Mouse (Mus musculus): ENCODE data around the gene Gm11541. TPM values are rescaled to one million over a fixed set of nuclear protein-coding genes. Genes with fewer than 3 reads are reported as not detected.
"Not testable (repeated sequence)": the region's sequence is repeated elsewhere in the genome, so short reads cannot be mapped to it uniquely, and the experiment has no call there.

Gm11541 gene
- polyA plus RNA-seq, 1 experiment from 2014 or later: not detected

GRCm38 (mm10) chr11:94717239-94717638 is 12.9 kb upstream of the Gm11541 start:
- peaks cover 23% of the 10 kb centered on the region for H3K4me1 ChIP-seq (replicated peaks)
- H3K27ac ChIP-seq: peak overlapping the region; percentile 35; the same call in 1 of the 2 replicates
- no peaks in the 10 kb centered on the region for H3K36me3 ChIP-seq
- H3K4me2 ChIP-seq (replicated peaks): no peak overlapping the region
- 27% methylated on average over 11 of the region's 11 CpGs for WGBS
- no peaks in the 10 kb centered on the region for H3K9me3 ChIP-seq
- no peak for ATAC-seq
- H3K9ac ChIP-seq (replicated peaks): no peak overlapping the region
- no peak overlapping the region for H3K4me3 ChIP-seq (replicated peaks)
- H3K27me3 ChIP-seq: no peaks in the 10 kb centered on the region

- H3K4me3 ChIP-seq (replicated peaks): no peak overlapping the region
- no peaks in the 10 kb centered on the region for H3K27me3 ChIP-seq
- no peak overlapping the region for H3K4me2 ChIP-seq (replicated peaks)
- peaks cover 23% of the 10 kb centered on the region for H3K4me1 ChIP-seq (replicated peaks)
- no peak overlapping the region for H3K27ac ChIP-seq
- ATAC-seq: peak; percentile 34; the same call in 1 of the 2 replicates
- no peaks in the 10 kb centered on the region for H3K36me3 ChIP-seq
- H3K9ac ChIP-seq (replicated peaks): no peak overlapping the region
- WGBS: 15% methylated on average over 9 of the region's 9 CpGs
- H3K9me3 ChIP-seq: no peaks in the 10 kb centered on the region
Measured at GRCm38 (mm10) chr11:94716754-94717153, 12.5 kb upstream of the Gm11541 start.

DNA sequence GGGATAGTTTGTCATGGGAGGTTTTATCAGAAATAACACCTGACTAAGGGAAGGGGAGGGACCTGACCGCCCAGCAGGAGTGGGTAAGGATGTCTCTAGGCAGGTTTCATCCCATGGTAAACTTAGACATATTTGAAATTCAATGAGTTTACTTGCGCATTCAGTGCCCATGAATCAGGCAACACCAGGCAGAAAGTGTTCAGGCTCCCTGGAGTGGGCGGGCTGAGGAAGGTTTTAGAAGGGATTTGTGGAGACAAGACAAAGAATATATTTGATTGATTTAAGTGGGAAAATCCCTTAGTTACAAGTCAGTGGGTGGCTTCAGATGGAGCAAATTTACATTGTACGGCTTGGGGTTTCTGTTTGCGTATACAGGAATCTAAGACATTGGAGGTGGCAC is 11.3 kb upstream of the Gm11541 start:
- peaks cover 23% of the 10 kb centered on the region for H3K4me1 ChIP-seq (replicated peaks)
- no peak overlapping the region for H3K4me3 ChIP-seq (replicated peaks)
- H3K4me2 ChIP-seq (replicated peaks): no peak overlapping the region
- WGBS: 52% methylated on average over 5 of the region's 5 CpGs
- H3K27me3 ChIP-seq: no peaks in the 10 kb centered on the region
- no peak for ATAC-seq
- H3K27ac ChIP-seq: no peak overlapping the region
- no peak overlapping the region for H3K9ac ChIP-seq (replicated peaks)
- no peaks in the 10 kb centered on the region for H3K9me3 ChIP-seq
- no peaks in the 10 kb centered on the region for H3K36me3 ChIP-seq

DNA sequence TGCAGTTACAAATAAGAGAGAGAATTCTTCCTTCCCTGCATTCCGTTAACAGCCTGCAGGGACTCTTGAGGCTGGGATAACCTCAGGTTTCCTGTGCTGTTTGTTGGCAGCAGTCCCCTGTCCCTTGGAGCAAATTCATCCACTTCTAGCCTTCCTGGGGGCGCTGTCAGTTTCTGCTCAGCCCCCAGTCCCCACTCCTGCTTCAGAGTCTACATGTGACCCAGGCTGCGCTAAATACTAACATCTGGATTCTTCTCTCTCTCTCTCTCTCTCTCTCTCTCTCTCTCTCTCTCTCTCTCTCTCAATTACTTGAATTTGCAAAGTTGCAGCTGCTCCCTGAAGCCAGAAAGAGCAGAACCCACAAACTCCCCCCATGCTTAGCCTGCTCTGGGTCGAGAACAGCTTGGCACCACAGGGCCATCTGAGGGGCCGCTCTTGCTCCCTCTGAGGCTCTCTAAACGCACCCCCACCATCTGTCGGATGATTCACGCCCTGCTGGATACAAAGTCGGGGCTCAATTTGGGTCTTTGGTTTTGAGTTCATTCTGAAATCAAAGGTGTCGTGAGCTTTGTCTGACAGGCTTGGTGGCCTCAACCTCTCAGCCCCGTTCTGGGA is 9.1 kb upstream of the Gm11541 start:
- Histone ChIP-seq H3K4me2 (replicated peaks) (no peak overlapping the region), H3K9me3 (no peaks in the 10 kb centered on the region), H3K9ac (replicated peaks) (no peak overlapping the region), H3K4me1 (replicated peaks) (peaks cover 23% of the 10 kb centered on the region), H3K4me3 (replicated peaks) (no peak overlapping the region), H3K27ac (no peak overlapping the region), H3K36me3 (no peaks in the 10 kb centered on the region), H3K27me3 (no peaks in the 10 kb centered on the region)
- no peak for ATAC-seq
- WGBS: 65% methylated on average over 11 of the region's 11 CpGs

- H3K4me3 ChIP-seq (replicated peaks): no peak overlapping the region
- H3K27me3 ChIP-seq: no peaks in the 10 kb centered on the region
- no peak overlapping the region for H3K4me2 ChIP-seq (replicated peaks)
- H3K36me3 ChIP-seq: no peaks in the 10 kb centered on the region
- no peak overlapping the region for H3K27ac ChIP-seq
- H3K9ac ChIP-seq (replicated peaks): no peak overlapping the region
- no peak for ATAC-seq
- H3K9me3 ChIP-seq: no peaks in the 10 kb centered on the region
- H3K4me1 ChIP-seq (replicated peaks): 0 out of 2 replicates have a peak, but pooled peaks cover 6% of the 10 kb centered on the region
- WGBS: 33% methylated on average over 7 of the region's 7 CpGs
Measured at GRCm38 (mm10) chr11:94704020-94704419, 279 bp downstream of the Gm11541 start.

GRCm38 (mm10) chr11:94702216-94702610 is 2.1 kb downstream of the Gm11541 start:
- Histone ChIP-seq H3K9ac (replicated peaks) (no peak overlapping the region), H3K9me3 (no peaks in the 10 kb centered on the region), H3K4me1 (replicated peaks) (0 out of 2 replicates have a peak, but pooled peaks cover 8% of the 10 kb centered on the region), H3K27ac (no peak overlapping the region), H3K4me3 (replicated peaks) (no peak overlapping the region), H3K36me3 (no peaks in the 10 kb centered on the region), H3K4me2 (replicated peaks) (no peak overlapping the region), H3K27me3 (no peaks in the 10 kb centered on the region)
- ATAC-seq: no peak
- 78% methylated on average over 3 of the region's 3 CpGs for WGBS

GRCm38 (mm10) chr11:94701401-94702215 is 2.7 kb downstream of the Gm11541 start:
- no peak overlapping the region for H3K27ac ChIP-seq
- H3K4me3 ChIP-seq (replicated peaks): no peak overlapping the region
- H3K9me3 ChIP-seq: no peaks in the 10 kb centered on the region
- 0 out of 2 replicates have a peak, but pooled peaks cover 8% of the 10 kb centered on the region for H3K4me1 ChIP-seq (replicated peaks)
- 70% methylated on average over 27 of the region's 27 CpGs for WGBS
- no peak overlapping the region for H3K4me2 ChIP-seq (replicated peaks)
- ATAC-seq: no peak
- no peaks in the 10 kb centered on the region for H3K36me3 ChIP-seq
- no peaks in the 10 kb centered on the region for H3K27me3 ChIP-seq
- H3K9ac ChIP-seq (replicated peaks): 0 out of 2 replicates have a peak overlapping the region, but pooled peaks have one; percentile 14

DNA sequence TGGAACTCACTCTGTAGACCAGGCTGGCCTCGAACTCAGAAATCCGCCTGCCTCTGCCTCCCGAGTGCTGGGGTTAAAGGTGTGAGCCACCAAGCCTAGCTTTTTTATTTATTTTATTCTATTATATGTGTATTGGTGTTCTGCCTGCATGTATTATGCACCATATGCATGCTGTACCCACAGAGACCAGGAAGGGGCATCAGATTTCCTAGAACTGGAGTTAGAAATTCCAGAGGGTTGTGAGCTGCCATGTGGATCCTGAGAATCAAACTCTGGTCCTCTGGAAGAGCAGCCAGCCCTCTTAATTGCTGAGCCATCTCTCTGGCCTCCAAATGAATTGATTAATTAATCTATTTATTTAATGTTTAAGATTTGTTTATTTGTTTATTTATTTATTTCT is 4.9 kb downstream of the Gm11541 start:
- H3K9ac ChIP-seq (replicated peaks): no peak overlapping the region
- ATAC-seq: no peak
- WGBS: 96% methylated on average over 3 of the region's 3 CpGs

GRCm38 (mm10) chr11:94697703-94698464 is 6.4 kb downstream of the Gm11541 start:
- H3K36me3 ChIP-seq: no peaks in the 10 kb centered on the region
- H3K4me2 ChIP-seq (replicated peaks): no peak overlapping the region
- no peak overlapping the region for H3K4me3 ChIP-seq (replicated peaks)
- no peaks in the 10 kb centered on the region for H3K9me3 ChIP-seq
- 0 out of 2 replicates have a peak, but pooled peaks have one; percentile 11 for ATAC-seq
- H3K9ac ChIP-seq (replicated peaks): no peak overlapping the region
- 51% methylated on average over 13 of the region's 13 CpGs for WGBS
- no peaks in the 10 kb centered on the region for H3K27me3 ChIP-seq
- H3K4me1 ChIP-seq (replicated peaks): 0 out of 2 replicates have a peak, but pooled peaks cover 8% of the 10 kb centered on the region
- no peak overlapping the region for H3K27ac ChIP-seq

More for the DNA sequence above, 4.9 kb downstream of the Gm11541 start:
- Histone ChIP-seq H3K4me2 (replicated peaks) (no peak overlapping the region), H3K36me3 (no peaks in the 10 kb centered on the region), H3K4me1 (replicated peaks) (0 out of 2 replicates have a peak, but pooled peaks cover 8% of the 10 kb centered on the region), H3K4me3 (replicated peaks) (no peak overlapping the region), H3K27ac (no peak overlapping the region), H3K27me3 (no peaks in the 10 kb centered on the region), H3K9me3 (no peaks in the 10 kb centered on the region)

- Histone ChIP-seq H3K9me3 (no peaks in the 10 kb centered on the region), H3K9ac (replicated peaks) (no peak overlapping the region), H3K27ac (no peak overlapping the region), H3K4me3 (replicated peaks) (no peak overlapping the region), H3K27me3 (no peaks in the 10 kb centered on the region), H3K4me1 (replicated peaks) (0 out of 2 replicates have a peak, but pooled peaks cover 8% of the 10 kb centered on the region), H3K4me2 (replicated peaks) (no peak overlapping the region), H3K36me3 (no peaks in the 10 kb centered on the region)
- 93% methylated on average over 2 of the region's 2 CpGs for WGBS
- no peak for ATAC-seq
Measured at GRCm38 (mm10) chr11:94697140-94697539, 7.2 kb downstream of the Gm11541 start.

- Histone ChIP-seq H3K4me1 (replicated peaks) (0 out of 2 replicates have a peak, but pooled peaks cover 3% of the 10 kb centered on the region), H3K4me3 (replicated peaks) (no peak overlapping the region), H3K27me3 (no peaks in the 10 kb centered on the region), H3K9me3 (no peaks in the 10 kb centered on the region), H3K36me3 (no peaks in the 10 kb centered on the region), H3K4me2 (replicated peaks) (no peak overlapping the region), H3K27ac (no peak overlapping the region), H3K9ac (replicated peaks) (no peak overlapping the region)
- 88% methylated on average over 6 of the region's 6 CpGs for WGBS
- no peak for ATAC-seq
Measured at GRCm38 (mm10) chr11:94695508-94695907, 8.8 kb downstream of the Gm11541 start.

DNA sequence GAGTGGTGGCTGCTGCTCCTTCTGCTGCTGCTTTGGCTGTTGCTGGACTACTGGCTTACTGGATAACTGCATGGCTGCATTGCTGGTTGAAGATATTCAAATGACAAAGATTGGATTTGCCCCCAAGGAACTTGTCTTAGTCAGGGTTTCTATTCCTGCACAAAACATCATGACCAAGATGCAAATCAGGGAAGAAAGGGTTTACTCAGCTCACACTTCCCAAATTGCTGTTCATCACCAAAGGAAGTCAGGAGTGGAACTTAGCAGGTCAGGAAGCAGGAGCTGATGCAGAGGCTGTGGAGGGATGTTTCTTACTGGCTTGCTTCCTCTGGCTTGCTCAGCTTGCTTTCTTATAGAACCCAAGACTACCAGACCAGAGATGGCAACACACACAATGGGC is 11.8 kb downstream of the Gm11541 start:
- not testable (repeated sequence) for H3K4me2 ChIP-seq (replicated peaks); ATAC-seq; H3K9ac ChIP-seq (replicated peaks); H3K27ac ChIP-seq; H3K4me3 ChIP-seq (replicated peaks); H3K4me1 ChIP-seq (replicated peaks); H3K9me3 ChIP-seq; H3K27me3 ChIP-seq; H3K36me3 ChIP-seq

Data from midbrain, embryonic 13.5 days (tissue).